Mouse (Mus musculus) limb, embryonic 10.5 days (tissue): ENCODE results near the gene Kcp. TPM values are rescaled to one million over a fixed set of nuclear protein-coding genes. Genes with fewer than 3 reads are reported as not detected.

Experiments
- DNase-seq: peaks from one replicate; pipeline ENCODE4 v3.0.0-alpha.2; 2017; ENCODE audit warnings: low spot score
- H3K27ac ChIP-seq: fragments of 300-500 bp; sonication (generic); 2 replicates; pipeline ENCODE4 v1.5.1; 2016; ENCODE audit warnings: mild to moderate bottlenecking
- H3K27me3 ChIP-seq: fragments of 300-500 bp; sonication (generic); 2 replicates; pipeline ENCODE4 v1.6.1; 2016; ENCODE audit warnings: low read depth, mild to moderate bottlenecking; ENCODE audit not compliant: poor library complexity, severe bottlenecking
- H3K36me3 ChIP-seq: fragments of 300-500 bp; sonication (generic); 2 replicates; pipeline ENCODE4 v1.6.1; 2016; ENCODE audit warnings: mild to moderate bottlenecking, moderate library complexity
- H3K4me1 ChIP-seq: fragments of 300-500 bp; sonication (generic); 2 replicates; pipeline ENCODE4 v1.6.1; 2016
- H3K4me3 ChIP-seq: fragments of 300-500 bp; sonication (generic); 2 replicates; pipeline ENCODE4 v1.5.1; 2016; ENCODE audit warnings: mild to moderate bottlenecking, moderate library complexity
- H3K9me3 ChIP-seq: fragments of 300-500 bp; sonication (generic); replicated peaks from 2 replicates; pipeline ENCODE4 v1.6.1; 2016; ENCODE audit warnings: mild to moderate bottlenecking
- WGBS: fragments of 180-500 bp; shearing (Covaris S2); methylation state at CpG from one replicate; pipeline ENCODE4 v1.1.7; 2016; 5-methylcytosine and 5-hydroxymethylcytosine counted together
- polyA plus RNA-seq: library from polyadenylated mRNA; unstranded; fragments of >200 nt; fragmentation: Nextera tagmentation; extraction: Ambion mirVana; gene quantifications from 2 replicates; pipeline ENCODE4 v1.2.1, GENCODE M21; 2016

The Kcp gene
- polyA plus RNA-seq, result 37.2 and 43.9 TPM in 2 replicates

DNA sequence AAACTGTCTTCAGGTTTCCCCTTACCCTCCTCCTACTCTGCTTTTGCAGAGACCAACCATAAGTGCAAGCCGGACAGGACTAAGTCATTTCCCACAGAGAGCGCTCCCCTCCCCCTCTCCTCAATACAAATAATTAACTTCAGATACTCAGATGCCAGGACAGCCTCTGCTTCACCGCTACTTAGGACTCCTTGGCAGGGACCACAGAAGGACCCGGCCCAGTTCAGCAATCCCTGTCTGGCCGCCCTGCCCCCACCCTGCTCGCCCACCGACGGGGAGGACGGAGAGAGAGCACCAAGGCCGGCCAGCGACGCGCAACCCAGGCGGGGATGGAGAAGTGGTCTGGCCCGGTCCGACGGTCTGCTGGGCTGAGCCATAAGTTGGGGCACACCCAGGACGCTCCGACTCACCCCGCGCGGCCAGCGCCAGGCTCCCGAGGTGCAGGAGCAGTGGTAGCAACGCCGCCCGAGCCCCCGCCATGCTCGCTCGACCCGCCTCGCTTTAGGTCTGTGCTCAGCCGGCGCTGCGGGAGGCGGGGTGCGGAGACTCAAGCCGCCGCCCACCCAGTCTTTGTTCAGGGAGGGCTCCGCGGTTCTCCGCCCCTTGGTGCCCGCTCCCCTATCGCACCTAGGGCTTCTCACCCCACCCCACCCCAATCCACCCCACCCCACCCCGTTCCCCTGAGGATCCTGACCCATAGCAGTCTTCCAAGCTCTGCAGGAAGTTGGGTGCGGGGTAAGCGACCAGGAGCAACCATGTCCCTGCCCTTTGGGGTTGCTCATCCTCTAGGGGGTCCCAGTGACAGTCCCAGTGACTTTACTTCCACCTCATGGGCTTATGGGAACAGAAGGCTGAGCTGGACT, at the start of gene Kcp:
TSS of gene Kcp (minus strand) at position 506 of the 863 bp plus-strand sequence.
- WGBS, result under 1% methylated on average over 46 of the region's 47 CpGs
- peak; percentile 76 for DNase-seq
- H3K4me1 ChIP-seq, result peaks cover 70% of the 10 kb centered on the region

DNA sequence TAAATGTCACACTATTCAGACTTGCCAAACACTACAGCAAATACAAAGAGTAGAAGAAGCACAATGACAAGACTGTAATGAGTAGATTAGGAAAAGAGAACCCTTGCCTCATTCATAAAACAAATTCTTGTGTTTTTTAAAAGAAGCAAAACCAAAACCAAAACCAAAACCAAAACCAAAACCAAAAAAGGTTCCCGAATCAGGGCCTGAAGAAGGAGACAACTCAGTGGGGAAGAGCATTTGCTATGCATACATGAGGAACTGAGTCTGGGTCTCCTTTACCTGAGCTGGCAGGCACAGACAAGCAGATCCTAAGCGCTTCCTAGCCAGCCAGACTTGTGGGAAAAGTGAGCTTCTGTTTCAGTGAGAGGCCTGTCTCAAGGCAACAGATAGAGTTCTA, 49.4 kb upstream of the Kcp start:
- no peaks in the 10 kb centered on the region for H3K27me3 ChIP-seq
- H3K36me3 ChIP-seq, result peaks cover 100% of the 10 kb centered on the region
- no peaks in the 10 kb centered on the region for H3K9me3 ChIP-seq
- WGBS, result 95% methylated on average over 2 of the region's 2 CpGs
- DNase-seq, result no peak
- H3K27ac ChIP-seq, result no peak overlapping the region
- H3K4me3 ChIP-seq, result no peak overlapping the region
- no peaks in the 10 kb centered on the region for H3K4me1 ChIP-seq

More for the DNA sequence above, at the start of gene Kcp:
- Histone ChIP-seq H3K36me3 (peaks cover 28% of the 10 kb centered on the region), H3K27ac (peak within 1 kb of the TSS; percentile 97), H3K9me3 (no peaks in the 10 kb centered on the region), H3K4me3 (peak within 1 kb of the TSS; percentile 80), H3K27me3 (no peaks in the 10 kb centered on the region)

DNA sequence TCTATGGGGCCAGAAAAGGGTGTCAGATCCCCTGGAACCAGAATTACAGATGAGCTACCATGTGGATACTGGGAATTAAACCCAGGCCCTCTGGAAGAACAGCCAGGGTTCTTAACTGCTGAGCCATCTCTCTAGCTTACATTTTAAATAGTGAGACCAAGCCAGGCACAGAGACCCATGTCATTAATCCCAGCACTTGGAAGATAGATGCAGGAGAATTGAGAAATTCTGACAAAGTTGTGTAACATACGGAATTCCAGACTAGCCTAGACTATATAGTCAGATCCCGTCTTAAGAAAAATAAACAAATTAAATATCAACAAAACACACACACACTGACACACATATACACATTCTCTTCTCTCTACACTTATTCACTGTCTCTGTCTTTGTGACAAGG, 44.8 kb upstream of the Kcp start:
- Histone ChIP-seq H3K4me1 (no peaks in the 10 kb centered on the region), H3K4me3 (no peak overlapping the region), H3K36me3 (peaks cover 98% of the 10 kb centered on the region), H3K27me3 (no peaks in the 10 kb centered on the region), H3K9me3 (no peaks in the 10 kb centered on the region), H3K27ac (no peak overlapping the region)
- DNase-seq, result no peak
- 96% methylated on average over 2 of the region's 2 CpGs for WGBS

DNA sequence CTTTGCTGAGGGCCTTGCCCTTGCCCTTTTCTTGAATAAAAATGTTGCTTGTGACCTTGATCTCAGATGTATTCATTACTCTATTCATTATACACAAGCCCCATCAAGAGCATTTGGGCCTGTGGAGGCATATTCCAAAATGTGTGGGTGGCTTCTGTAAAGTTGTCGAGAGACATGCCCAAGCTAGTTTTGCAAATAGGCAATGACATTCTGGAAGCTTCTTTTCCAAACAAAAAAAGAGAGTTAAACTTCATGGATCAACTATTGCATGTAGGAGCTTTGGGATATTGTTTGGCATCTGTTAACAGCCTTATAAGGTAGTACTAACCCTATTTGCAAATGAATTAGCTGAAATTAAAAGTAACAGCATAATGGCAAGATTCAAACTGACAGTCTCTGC, 40.3 kb upstream of the Kcp start:
- H3K36me3 ChIP-seq, result peaks cover 98% of the 10 kb centered on the region
- H3K9me3 ChIP-seq, result no peaks in the 10 kb centered on the region
- no peak overlapping the region for H3K4me3 ChIP-seq
- H3K27me3 ChIP-seq, result no peaks in the 10 kb centered on the region
- no peak for DNase-seq
- 93% methylated on average over 1 of the region's 1 CpGs for WGBS
- H3K27ac ChIP-seq, result no peak overlapping the region
- H3K4me1 ChIP-seq, result no peaks in the 10 kb centered on the region

DNA sequence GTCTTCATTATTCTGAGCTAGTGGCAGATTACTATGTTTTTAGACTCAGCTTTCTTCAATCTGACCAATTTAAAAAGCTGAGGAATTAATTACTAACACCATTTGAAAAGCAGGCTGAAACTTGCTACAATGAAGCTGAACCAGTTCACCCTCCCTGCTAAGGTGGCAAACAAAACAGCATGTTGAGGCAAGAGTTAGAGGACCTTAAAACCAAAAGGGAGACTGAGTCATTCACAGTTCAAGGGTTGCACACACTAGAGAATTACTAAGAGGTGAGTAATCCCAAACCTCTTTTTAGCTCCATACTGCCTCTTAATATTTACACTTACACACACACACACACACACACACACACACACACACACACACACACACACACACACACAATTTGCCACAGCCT, 39.8 kb upstream of the Kcp start:
- no peaks in the 10 kb centered on the region for H3K27me3 ChIP-seq
- no peak overlapping the region for H3K27ac ChIP-seq
- peaks cover 98% of the 10 kb centered on the region for H3K36me3 ChIP-seq
- no peak for DNase-seq
- H3K4me3 ChIP-seq, result no peak overlapping the region
- H3K9me3 ChIP-seq, result no peaks in the 10 kb centered on the region
- H3K4me1 ChIP-seq, result no peaks in the 10 kb centered on the region

DNA sequence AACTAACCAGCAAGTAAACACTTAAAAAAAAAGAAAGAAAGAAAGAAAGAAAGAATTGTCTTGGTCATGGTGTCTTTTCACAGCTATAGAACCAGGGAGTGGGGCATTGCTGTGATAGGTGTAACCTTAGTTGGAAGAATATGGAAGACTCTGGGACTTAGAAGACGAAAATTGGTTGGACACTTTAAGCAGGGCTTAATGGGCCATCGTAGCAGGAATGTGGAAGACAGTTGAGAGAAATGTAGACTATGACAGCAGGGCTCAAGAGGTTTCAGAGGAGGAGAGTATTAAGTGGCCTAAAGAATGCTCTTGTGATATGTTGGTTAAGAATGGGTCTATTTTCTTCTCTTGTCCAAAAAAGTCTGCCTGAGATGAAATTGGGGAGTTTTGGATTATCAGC, 37.9 kb upstream of the Kcp start:
- no peak overlapping the region for H3K4me3 ChIP-seq
- no peaks in the 10 kb centered on the region for H3K9me3 ChIP-seq
- H3K4me1 ChIP-seq, result no peaks in the 10 kb centered on the region
- H3K27ac ChIP-seq, result no peak overlapping the region
- WGBS, result 96% methylated on average over 2 of the region's 2 CpGs
- no peaks in the 10 kb centered on the region for H3K27me3 ChIP-seq
- no peak for DNase-seq
- H3K36me3 ChIP-seq, result peaks cover 96% of the 10 kb centered on the region

DNA sequence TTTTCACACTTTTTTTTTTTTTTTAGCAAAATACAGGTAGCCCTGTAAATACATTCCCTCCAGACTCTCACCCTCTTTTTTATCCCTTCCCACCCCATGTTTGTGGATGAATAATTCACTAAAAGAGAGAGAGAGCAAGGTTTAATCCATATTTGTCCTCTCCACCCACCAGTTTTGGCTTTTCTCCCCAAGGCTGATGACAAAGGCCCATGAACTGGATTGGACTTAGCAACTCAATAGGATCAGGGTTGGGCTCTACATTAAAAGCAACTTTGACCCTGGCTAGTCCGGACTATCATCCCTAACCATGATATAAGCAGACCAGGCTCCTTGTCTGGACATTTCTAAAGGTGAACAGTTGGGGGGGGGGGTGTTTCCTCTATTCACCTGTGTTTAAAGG, 33.2 kb upstream of the Kcp start:
- Histone ChIP-seq H3K9me3 (no peaks in the 10 kb centered on the region), H3K4me1 (peaks cover 3% of the 10 kb centered on the region; the same call in 1 of the 2 replicates), H3K27ac (no peak overlapping the region), H3K4me3 (no peak overlapping the region), H3K27me3 (no peaks in the 10 kb centered on the region), H3K36me3 (peaks cover 78% of the 10 kb centered on the region)
- no peak for DNase-seq
- WGBS, result 93% methylated on average over 1 of the region's 1 CpGs

DNA sequence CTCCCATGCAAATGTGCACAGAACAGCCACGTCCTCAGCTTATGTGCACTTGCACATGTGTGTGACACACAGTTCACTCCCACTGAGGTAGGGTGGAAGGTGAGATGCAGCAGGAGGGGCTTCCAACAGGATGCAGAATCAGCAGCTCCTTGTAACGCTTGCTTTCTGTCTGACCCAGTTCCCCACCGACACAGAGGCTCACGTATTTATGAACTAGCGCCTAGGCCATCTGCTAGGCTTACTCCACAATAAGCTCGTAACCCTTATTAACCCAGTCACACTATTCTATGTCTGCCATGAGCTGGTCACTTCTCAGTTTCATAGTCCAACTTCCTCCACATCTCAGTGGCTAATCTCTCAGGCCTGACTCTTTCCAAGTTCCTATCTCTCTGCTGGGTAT, 32.5 kb upstream of the Kcp start:
- no peak for DNase-seq
- no peaks in the 10 kb centered on the region for H3K9me3 ChIP-seq
- no peaks in the 10 kb centered on the region for H3K27me3 ChIP-seq
- no peak overlapping the region for H3K4me3 ChIP-seq
- 84% methylated on average over 6 of the region's 6 CpGs for WGBS
- no peak overlapping the region for H3K27ac ChIP-seq
- H3K4me1 ChIP-seq, result peaks cover 5% of the 10 kb centered on the region; the same call in 1 of the 2 replicates
- H3K36me3 ChIP-seq, result peaks cover 70% of the 10 kb centered on the region

DNA sequence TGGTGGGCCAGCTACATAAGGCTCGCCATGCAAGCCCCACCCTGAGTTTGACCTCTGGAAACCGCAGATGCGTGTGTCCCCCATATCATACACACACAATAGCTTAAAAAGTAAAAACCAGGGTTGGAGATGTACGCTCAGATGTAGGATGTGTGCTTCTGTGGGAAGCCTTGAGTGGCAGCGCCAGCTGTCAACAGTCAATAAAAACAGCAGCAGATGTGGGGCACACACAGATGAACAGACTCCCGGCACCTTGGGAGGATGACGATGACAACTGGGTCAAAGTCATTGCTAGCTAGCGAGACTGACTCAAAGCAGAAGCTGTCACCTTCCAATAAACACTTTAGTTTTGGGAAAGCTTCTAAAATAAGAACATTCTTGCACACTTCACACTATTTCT, 31.8 kb upstream of the Kcp start:
- no peak for DNase-seq
- no peaks in the 10 kb centered on the region for H3K9me3 ChIP-seq
- H3K36me3 ChIP-seq, result peaks cover 63% of the 10 kb centered on the region
- no peaks in the 10 kb centered on the region for H3K27me3 ChIP-seq
- H3K4me3 ChIP-seq, result no peak overlapping the region
- peaks cover 6% of the 10 kb centered on the region; the same call in 1 of the 2 replicates for H3K4me1 ChIP-seq
- 85% methylated on average over 8 of the region's 8 CpGs for WGBS
- H3K27ac ChIP-seq, result no peak overlapping the region

DNA sequence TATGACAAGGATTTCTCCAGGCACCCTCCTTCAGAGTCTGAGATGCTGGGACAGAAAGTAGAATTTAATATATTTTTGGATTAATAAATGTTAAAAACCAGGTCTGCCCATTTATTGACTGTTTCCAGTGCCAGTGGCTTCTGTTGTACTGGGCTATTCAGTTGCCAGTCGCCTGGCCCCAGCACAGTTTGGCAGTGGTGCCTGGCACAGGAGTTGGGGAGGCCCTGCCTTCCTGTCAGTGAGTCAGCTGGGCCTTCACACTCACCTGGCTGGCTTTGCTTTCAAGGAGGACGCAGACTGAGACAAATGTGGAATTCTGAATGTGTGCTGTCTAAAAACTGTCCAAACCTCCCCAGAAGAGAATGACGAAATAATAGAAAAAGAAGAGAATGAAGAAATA, 29.5 kb upstream of the Kcp start:
- H3K4me3 ChIP-seq, result no peak overlapping the region
- peaks cover 40% of the 10 kb centered on the region for H3K36me3 ChIP-seq

DNA sequence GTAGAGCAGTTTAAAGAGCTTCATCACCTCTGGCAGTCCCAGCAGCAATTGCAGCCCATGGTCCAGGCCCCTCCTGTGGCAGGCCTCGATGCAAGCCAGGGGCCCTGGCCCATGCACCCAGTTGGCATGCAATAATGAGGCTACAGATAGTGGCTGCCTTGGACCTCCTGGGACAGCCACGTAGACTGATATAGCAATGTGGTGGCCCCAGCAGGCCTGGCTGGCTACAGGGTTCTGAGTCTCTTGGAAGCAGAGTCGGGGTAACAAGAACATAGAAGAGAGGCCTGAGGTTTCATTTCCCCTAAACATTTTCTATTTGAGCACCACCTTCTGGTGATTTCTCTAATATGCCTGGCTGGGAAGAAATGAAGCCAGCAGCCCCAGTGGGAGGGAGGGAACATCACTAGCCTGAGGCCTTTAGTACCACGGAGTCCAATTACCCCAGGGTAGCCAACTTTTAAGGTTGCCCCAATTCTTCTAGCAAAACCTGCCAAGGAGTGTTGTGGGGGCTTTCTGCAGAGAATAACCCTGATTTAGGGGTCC, 29.0 kb upstream of the Kcp start:
- H3K36me3 ChIP-seq, result peaks cover 35% of the 10 kb centered on the region
- no peak overlapping the region for H3K27ac ChIP-seq
- no peaks in the 10 kb centered on the region for H3K9me3 ChIP-seq
- DNase-seq, result no peak
- peaks cover 8% of the 10 kb centered on the region; the same call in 1 of the 2 replicates for H3K4me1 ChIP-seq
- no peaks in the 10 kb centered on the region for H3K27me3 ChIP-seq
- 77% methylated on average over 4 of the region's 4 CpGs for WGBS
- H3K4me3 ChIP-seq, result no peak overlapping the region

More for the DNA sequence above, 29.5 kb upstream of the Kcp start:
- peaks cover 8% of the 10 kb centered on the region; the same call in 1 of the 2 replicates for H3K4me1 ChIP-seq
- no peaks in the 10 kb centered on the region for H3K9me3 ChIP-seq
- DNase-seq, result no peak
- no peak overlapping the region for H3K27ac ChIP-seq
- WGBS, result 76% methylated on average over 3 of the region's 3 CpGs
- H3K27me3 ChIP-seq, result no peaks in the 10 kb centered on the region

DNA sequence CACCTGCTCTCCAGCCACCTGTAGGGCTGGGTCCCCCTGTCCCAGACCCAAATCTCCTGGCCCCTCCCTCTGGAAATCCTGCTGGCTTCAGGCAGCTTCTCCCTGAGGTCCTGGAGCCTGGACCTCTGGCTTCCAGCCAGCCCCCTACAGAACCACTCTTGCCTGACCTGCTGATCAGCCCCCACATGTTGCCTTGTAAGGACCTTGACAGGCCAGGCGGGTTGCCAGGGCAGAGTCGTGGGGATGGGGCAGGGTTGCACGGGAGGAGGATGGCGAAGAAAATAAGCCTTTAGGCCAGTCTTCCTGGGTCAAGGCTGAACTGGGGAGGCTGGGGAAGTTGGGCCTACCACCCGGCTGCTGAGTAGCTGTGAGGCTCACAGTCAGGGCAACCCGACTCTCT, 27.6 kb upstream of the Kcp start:
- no peak overlapping the region for H3K27ac ChIP-seq
- H3K9me3 ChIP-seq, result no peaks in the 10 kb centered on the region
- DNase-seq, result no peak
- peaks cover 26% of the 10 kb centered on the region for H3K36me3 ChIP-seq
- H3K27me3 ChIP-seq, result peaks cover 11% of the 10 kb centered on the region
- H3K4me1 ChIP-seq, result peaks cover 8% of the 10 kb centered on the region; the same call in 1 of the 2 replicates
- H3K4me3 ChIP-seq, result no peak overlapping the region
- WGBS, result 73% methylated on average over 6 of the region's 6 CpGs

DNA sequence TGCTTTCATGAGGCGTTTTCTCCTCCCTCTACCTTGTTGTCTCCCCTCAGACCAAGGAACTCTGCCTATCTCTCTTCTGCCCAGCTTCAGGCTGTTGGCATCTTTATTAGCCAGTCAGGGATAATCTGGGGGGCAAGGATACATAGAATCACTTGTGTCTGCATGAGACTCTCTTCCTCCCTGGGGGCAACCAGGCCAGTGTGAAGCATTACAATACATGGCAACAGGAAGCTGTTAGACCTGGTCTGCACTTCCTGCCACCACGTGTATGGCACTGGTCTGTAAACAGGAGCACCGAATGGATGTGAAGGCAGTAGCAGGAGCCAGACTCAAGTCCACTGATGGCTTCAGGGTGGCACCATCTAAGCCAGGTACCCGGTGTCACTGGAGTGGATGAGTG, 22.3 kb upstream of the Kcp start:
- H3K9me3 ChIP-seq, result no peaks in the 10 kb centered on the region
- H3K4me1 ChIP-seq, result peaks cover 40% of the 10 kb centered on the region
- peaks cover 55% of the 10 kb centered on the region for H3K27me3 ChIP-seq
- no peak overlapping the region for H3K27ac ChIP-seq
- no peak for DNase-seq
- 68% methylated on average over 4 of the region's 4 CpGs for WGBS
- H3K36me3 ChIP-seq, result 0 out of 2 replicates have a peak, but pooled peaks cover 3% of the 10 kb centered on the region
- H3K4me3 ChIP-seq, result no peak overlapping the region
